Mouse (Mus musculus) liver, embryonic 14.5 days (tissue): ENCODE data around the gene Ptf1a. TPM values are rescaled to one million over a fixed set of nuclear protein-coding genes. Genes with fewer than 3 reads are reported as not detected.

Experiments
- ATAC-seq: fragments of 200-750 bp; cut with Nextera tagmentation; 2 replicates; pipeline ENCODE4 v1.8.0; 2017; ENCODE audit warnings: moderate number of reproducible peaks, mild to moderate bottlenecking, moderate library complexity; ENCODE audit not compliant: insufficient read depth
- DNase-seq, 3 experiments: peaks; one replicate each; pipeline ENCODE4 v3.0.0-alpha.2; 2012 to 2013; ENCODE audit warnings: low read depth in 3 of 3, low spot score in 3 of 3
- H3K27ac ChIP-seq: fragments of 300-500 bp; sonication (generic); 2 replicates; pipeline ENCODE4 v1.5.1; 2014; ENCODE audit warnings: moderate library complexity, mild to moderate bottlenecking, control low read depth, inconsistent platforms
- H3K27me3 ChIP-seq: fragments of 300-500 bp; sonication (generic); 2 replicates; pipeline ENCODE4 v1.6.1; 2014; ENCODE audit warnings: mild to moderate bottlenecking, low read length, moderate library complexity; ENCODE audit not compliant: control insufficient read depth, insufficient read depth
- H3K36me3 ChIP-seq: fragments of 300-500 bp; sonication (generic); replicated peaks from 2 replicates; pipeline ENCODE4 v1.6.1; 2014; ENCODE audit warnings: low read depth; ENCODE audit not compliant: control insufficient read depth, insufficient read depth
- H3K4me1 ChIP-seq, 2 experiments: fragments of 200-500 bp in 1 of 2; fragments of 300-500 bp in 1 of 2; sonication (generic) in 1 of 2; replicated peaks; 2 replicates each; pipeline ENCODE4 v1.6.1; 2012 to 2014; ENCODE audit warnings: antibody characterized with exemption in 1 of 2, inconsistent platforms in 1 of 2, low read length in 1 of 2; ENCODE audit not compliant: control insufficient read depth in 2 of 2, insufficient read depth in 2 of 2
- H3K4me2 ChIP-seq: fragments of 300-500 bp; sonication (generic); 2 replicates; pipeline ENCODE4 v1.6.1; 2014; ENCODE audit warnings: low read depth, mild to moderate bottlenecking, control low read depth, moderate library complexity
- H3K4me3 ChIP-seq, 2 experiments: fragments of 200-500 bp in 1 of 2; fragments of 300-500 bp in 1 of 2; sonication (generic) in 1 of 2; 2 replicates each; pipeline ENCODE4 v1.5.1; 2012 to 2014; ENCODE audit warnings: low read depth in 2 of 2, low read length in 2 of 2, mild to moderate bottlenecking in 2 of 2, control low read depth in 1 of 2, inconsistent platforms in 1 of 2, moderate library complexity in 1 of 2; ENCODE audit not compliant: insufficient read depth in 1 of 2
- H3K9ac ChIP-seq: fragments of 300-500 bp; sonication (generic); replicated peaks from 2 replicates; pipeline ENCODE4 v1.6.1; 2014; ENCODE audit warnings: mild to moderate bottlenecking, control low read depth, moderate library complexity
- H3K9me3 ChIP-seq: fragments of 300-500 bp; sonication (generic); 2 replicates; pipeline ENCODE4 v1.6.1; 2016; ENCODE audit warnings: low read length, mixed read lengths; ENCODE audit not compliant: control insufficient read depth
- CTCF ChIP-seq: IDR thresholded peaks from 2 replicates; pipeline ENCODE4 v1.5.1; 2016; ENCODE audit warnings: antibody characterized with exemption, low read depth, control low read depth
- EP300 ChIP-seq: IDR thresholded peaks from 2 replicates; pipeline ENCODE4 v1.6.1; 2016; ENCODE audit warnings: antibody characterized with exemption, low read depth
- WGBS: fragments of 180-500 bp; shearing (Covaris S2); extraction: QIAGEN DNeasy Blood & Tissue Kit; methylation state at CpG from one replicate; pipeline ENCODE4 v1.1.7; 2014; ENCODE audit not compliant: insufficient replicate concordance; 5-methylcytosine and 5-hydroxymethylcytosine counted together
- polyA plus RNA-seq, 2 experiments: library from polyadenylated mRNA; depleted of rRNA in 1 of 2; stranded (reverse) in 1 of 2; unstranded in 1 of 2; fragments of >200 nt; fragmentation: Nextera tagmentation in 1 of 2; extraction: Ambion mirVana in 1 of 2; gene quantifications; 2 replicates each; pipeline versions ENCODE4 v1.2.1 to v1.2.3; 2012 to 2014

The Ptf1a gene
- 0.06 TPM in 1 of 2 replicates, not detected in the other for polyA plus RNA-seq (2012; rRNA removed)
- polyA plus RNA-seq (2014; fragmentation: Nextera tagmentation; extraction: Ambion mirVana) = not detected in 2 replicates

GRCm38 (mm10) chr2:19444931-19445831 lies at the start of gene Ptf1a:
Gene Ptf1a (plus strand): TSS chr2:19445663.
- H3K27me3 ChIP-seq = peaks cover 54% of the 10 kb centered on the region
- TF ChIP-seq EP300 = no peak
- TF ChIP-seq CTCF = no peak
- no peaks in the 10 kb centered on the region for H3K36me3 ChIP-seq
- no peaks in the 10 kb centered on the region for H3K4me1 ChIP-seq
- H3K27ac ChIP-seq = no peak within 1 kb of the TSS
- H3K4me2 ChIP-seq = no peak within 1 kb of the TSS
- 2% methylated on average over 41 of the region's 53 CpGs for WGBS
- DNase-seq (no peak), ATAC-seq (no peak)
- no peak within 1 kb of the TSS for H3K4me3 ChIP-seq
- no peak within 1 kb of the TSS for H3K9ac ChIP-seq
- no peaks in the 10 kb centered on the region for H3K9me3 ChIP-seq

- 21% methylated on average over 5 of the region's 5 CpGs for WGBS
- DNase-seq (no peak), ATAC-seq (peak; percentile 23; the same call in 1 of the 2 replicates)
- H3K9ac ChIP-seq = no peak overlapping the region
- no peak overlapping the region for H3K4me2 ChIP-seq
- H3K27me3 ChIP-seq = no peaks in the 10 kb centered on the region
- peaks cover 0 to 4% of the 10 kb centered on the region in 2 experiments; a peak in 2 of 4 replicates for H3K4me1 ChIP-seq
- no peaks in the 10 kb centered on the region for H3K9me3 ChIP-seq
- no peak for TF ChIP-seq EP300
- TF ChIP-seq CTCF = no peak
- no peak overlapping the region for H3K27ac ChIP-seq
- H3K4me3 ChIP-seq = no peak overlapping the region
- no peaks in the 10 kb centered on the region for H3K36me3 ChIP-seq
Observed at GRCm38 (mm10) chr2:19405409-19405808, 40.1 kb upstream of the Ptf1a start.

GRCm38 (mm10) chr2:19406531-19406930 lies 38.9 kb upstream of the Ptf1a start:
- no peak for TF ChIP-seq CTCF
- TF ChIP-seq EP300 = no peak
- no peaks in the 10 kb centered on the region for H3K36me3 ChIP-seq
- ATAC-seq (no peak), DNase-seq (no peak)
- H3K9ac ChIP-seq = no peak overlapping the region
- H3K4me1 ChIP-seq = peaks cover 0 to 4% of the 10 kb centered on the region in 2 experiments; a peak in 2 of 4 replicates
- no peak overlapping the region for H3K4me2 ChIP-seq
- H3K27ac ChIP-seq = no peak overlapping the region
- 39% methylated on average over 3 of the region's 3 CpGs for WGBS
- H3K4me3 ChIP-seq = no peak overlapping the region
- no peaks in the 10 kb centered on the region for H3K9me3 ChIP-seq
- no peaks in the 10 kb centered on the region for H3K27me3 ChIP-seq

- DNase-seq (peak; percentile 19 to 29 (median 27)), ATAC-seq (no peak)
- no peak for TF ChIP-seq EP300
- peak; percentile 92 for TF ChIP-seq CTCF
- Histone ChIP-seq H3K4me1 (no peaks in the 10 kb centered on the region), H3K4me3 (no peak overlapping the region), H3K4me2 (peak overlapping the region; percentile 53), H3K36me3 (no peaks in the 10 kb centered on the region), H3K9me3 (no peaks in the 10 kb centered on the region), H3K27me3 (no peaks in the 10 kb centered on the region), H3K9ac (no peak overlapping the region), H3K27ac (no peak overlapping the region)
- WGBS = 16% methylated on average over 19 of the region's 19 CpGs
Observed at GRCm38 (mm10) chr2:19414222-19414965, 31.1 kb upstream of the Ptf1a start.

- no peak overlapping the region for H3K4me3 ChIP-seq
- ATAC-seq (no peak), DNase-seq (peak; percentile 48 to 55 (median 48))
- H3K27ac ChIP-seq = no peak overlapping the region
- no peaks in the 10 kb centered on the region for H3K9me3 ChIP-seq
- H3K4me1 ChIP-seq = no peaks in the 10 kb centered on the region
- TF ChIP-seq EP300 (no peak), CTCF (peak; percentile 68)
- no peaks in the 10 kb centered on the region for H3K36me3 ChIP-seq
- no peak overlapping the region for H3K9ac ChIP-seq
- H3K4me2 ChIP-seq = peak overlapping the region; percentile 53
- WGBS = 0% methylated on average over 6 of the region's 6 CpGs
- no peaks in the 10 kb centered on the region for H3K27me3 ChIP-seq
Observed at GRCm38 (mm10) chr2:19415063-19415521, 30.4 kb upstream of the Ptf1a start.
